Comparison of ENCODE assay signal across 8 mouse cellular contexts in genomic region chr4:129286683-129287471, GRCm38 (mm10). TPM values are rescaled to one million over a fixed set of nuclear protein-coding genes. Genes with fewer than 3 reads are reported as not detected.
DNase-seq lines count a peak whose midpoint lies in the region; ATAC-seq lines count a peak whose summit lies in the region.

No protein-coding gene starts in this region.

- H3K36me3 ChIP-seq in erythroblast, embryonic 14.5 days (ENCODE audit: control insufficient read depth): no peaks in the 10 kb centered on the region
- H3K36me3 ChIP-seq in neural tube, embryonic 11.5 days (ENCODE audit: control insufficient read depth, insufficient read depth, low read length): no peaks in the 10 kb centered on the region

- intact Hi-C loops in gastrocnemius, postnatal 14 days (cut with DNase I; ENCODE audit: low total_unique reads): no loop called here

- H3K9me3 ChIP-seq in erythroblast, embryonic 14.5 days (ENCODE audit: control insufficient read depth, low read length): no peaks in the 10 kb centered on the region
- H3K9me3 ChIP-seq in neural tube, embryonic 11.5 days (ENCODE audit: control insufficient read depth, low read length): no peaks in the 10 kb centered on the region

- H3K4me2 ChIP-seq in neural tube, embryonic 11.5 days (ENCODE audit: low read depth): peak overlapping the region; percentile 93

- H3K4me1 ChIP-seq in erythroblast, embryonic 14.5 days (ENCODE audit: control insufficient read depth): peaks cover 9% of the 10 kb centered on the region
- H3K4me1 ChIP-seq in neural tube, embryonic 11.5 days (ENCODE audit: control insufficient read depth, insufficient read depth, low read length): peaks cover 11% of the 10 kb centered on the region; the same call in 1 of the 2 replicates

- 4% methylated on average over 28 of the region's 28 CpGs for WGBS in neural tube, embryonic 11.5 days

- 0 out of 2 replicates have a peak overlapping the region, but pooled peaks have one; percentile 35 for H3K27ac ChIP-seq in neural tube, embryonic 11.5 days (ENCODE audit: low read depth, low read length)

- DNase-seq in NIH3T3 (ENCODE audit: low read depth): peak; percentile 78
- DNase-seq in gastrocnemius, postnatal 14 days: peak; percentile 71
- DNase-seq in kidney, postnatal 4 days: peak; percentile 38 to 61
- peak; percentile 26 for DNase-seq in neural tube, embryonic 11.5 days (ENCODE audit: low spot score)
- DNase-seq in spleen, postnatal 4 days (ENCODE audit: low spot score in 2 of 2): no peak

- H3K27me3 ChIP-seq in erythroblast, embryonic 14.5 days (ENCODE audit: control insufficient read depth): peaks cover 63% of the 10 kb centered on the region
- peaks cover 12% of the 10 kb centered on the region for H3K27me3 ChIP-seq in neural tube, embryonic 11.5 days (ENCODE audit: control insufficient read depth, insufficient read depth, low read length)

- H3K4me3 ChIP-seq in erythroblast, embryonic 14.5 days (replicated peaks): peak overlapping the region; percentile 31
- H3K4me3 ChIP-seq in neural tube, embryonic 11.5 days (ENCODE audit: low read depth, low read length): peak overlapping the region; percentile 45

- H3K9ac ChIP-seq in neural tube, embryonic 11.5 days (ENCODE audit: low read length): peak overlapping the region; percentile 58

- ATAC-seq in erythroblast, adult 5-6 weeks (replicated peaks; ENCODE audit: low FRiP score, poor library complexity, severe bottlenecking): no peak
- 0 out of 2 replicates have a peak, but pooled peaks have one; percentile 27 for ATAC-seq in neural tube, embryonic 11.5 days (ENCODE audit: insufficient read depth, low FRiP score, low TSS enrichment)
- no peak for ATAC-seq in erythroid progenitor cell, adult 5-6 weeks (replicated peaks; ENCODE audit: low FRiP score, poor library complexity, severe bottlenecking)

RNA-seq across cellular contexts. Expression of gene Sync, which starts 0.5 kb away (rescaled TPM):
- not detected in 2 replicates for polyA plus RNA-seq in erythroblast, embryonic 14.5 days (2012)
- not detected in 2 replicates for total RNA-seq in erythroblast, adult 5-6 weeks (2015; ENCODE audit: low replicate concordance)
- total RNA-seq in erythroblast, adult 5-6 weeks (2017; ENCODE audit: low replicate concordance): 0.56 TPM in 1 of 2 replicates, not detected in the other
- total RNA-seq in gastrocnemius, postnatal 14 days (2021): 10 to 100 TPM; 50.0 to 63.6 TPM
- polyA plus RNA-seq in neural tube, embryonic 11.5 days (2014; fragmentation: Nextera tagmentation; extraction: Ambion mirVana): 1.3 and 1.6 TPM in 2 replicates
- total RNA-seq in erythroid progenitor cell, adult 5-6 weeks (2015; ENCODE audit: low replicate concordance): not detected in 2 replicates
- not detected in 2 replicates for total RNA-seq in erythroid progenitor cell, adult 5-6 weeks (2017; ENCODE audit: low replicate concordance)

RNA-seq across cellular contexts. Expression of gene C77080, which starts 25.7 kb away (rescaled TPM):
- polyA plus RNA-seq in erythroblast, embryonic 14.5 days (2012): 0.09 and 0.12 TPM in 2 replicates
- total RNA-seq in erythroblast, adult 5-6 weeks (2015; ENCODE audit: low replicate concordance): not detected in 2 replicates
- total RNA-seq in erythroblast, adult 5-6 weeks (2017; ENCODE audit: low replicate concordance): not detected in 2 replicates
- total RNA-seq in gastrocnemius, postnatal 14 days (2021): 1 to 10 TPM; 2.3 to 2.5 TPM
- polyA plus RNA-seq in neural tube, embryonic 11.5 days (2014; fragmentation: Nextera tagmentation; extraction: Ambion mirVana): 3.9 and 4.3 TPM in 2 replicates
- not detected in 2 replicates for total RNA-seq in erythroid progenitor cell, adult 5-6 weeks (2015; ENCODE audit: low replicate concordance)
- not detected in 2 replicates for total RNA-seq in erythroid progenitor cell, adult 5-6 weeks (2017; ENCODE audit: low replicate concordance)

RNA-seq across cellular contexts. Expression of gene Rbbp4, which starts 48.3 kb away (rescaled TPM):
- 5.4 and 8.0 TPM in 2 replicates for polyA plus RNA-seq in erythroblast, embryonic 14.5 days (2012)
- 60.2 and 64.6 TPM in 2 replicates for total RNA-seq in erythroblast, adult 5-6 weeks (2015; ENCODE audit: low replicate concordance)
- 61.6 and 122 TPM in 2 replicates for total RNA-seq in erythroblast, adult 5-6 weeks (2017; ENCODE audit: low replicate concordance)
- 10 to 100 TPM; 66.0 to 67.2 TPM for total RNA-seq in gastrocnemius, postnatal 14 days (2021)
- polyA plus RNA-seq in neural tube, embryonic 11.5 days (2014; fragmentation: Nextera tagmentation; extraction: Ambion mirVana): 483 and 511 TPM in 2 replicates
- total RNA-seq in erythroid progenitor cell, adult 5-6 weeks (2015; ENCODE audit: low replicate concordance): 177 and 270 TPM in 2 replicates
- total RNA-seq in erythroid progenitor cell, adult 5-6 weeks (2017; ENCODE audit: low replicate concordance): 159 and 296 TPM in 2 replicates

RNA-seq across cellular contexts. Expression of gene Zbtb8os, which starts 48.6 kb away (rescaled TPM):
- polyA plus RNA-seq in erythroblast, embryonic 14.5 days (2012): 0.10 and 0.29 TPM in 2 replicates
- total RNA-seq in erythroblast, adult 5-6 weeks (2015; ENCODE audit: low replicate concordance): 6.9 and 14.8 TPM in 2 replicates
- total RNA-seq in erythroblast, adult 5-6 weeks (2017; ENCODE audit: low replicate concordance): 4.9 and 19.1 TPM in 2 replicates
- total RNA-seq in gastrocnemius, postnatal 14 days (2021): 10 to 100 TPM; 24.0 to 25.1 TPM
- 36.7 and 42.4 TPM in 2 replicates for polyA plus RNA-seq in neural tube, embryonic 11.5 days (2014; fragmentation: Nextera tagmentation; extraction: Ambion mirVana)
- 11.5 and 16.8 TPM in 2 replicates for total RNA-seq in erythroid progenitor cell, adult 5-6 weeks (2015; ENCODE audit: low replicate concordance)
- 16.3 and 23.0 TPM in 2 replicates for total RNA-seq in erythroid progenitor cell, adult 5-6 weeks (2017; ENCODE audit: low replicate concordance)

Comparison
In these comparisons a context has a peak if more than half of its experiments do, and no peak if none do; other contexts are left out.
1. DNase-seq: peak in NIH3T3 (single experiment), gastrocnemius, postnatal 14 days (single experiment), kidney, postnatal 4 days (2 of 2) and neural tube, embryonic 11.5 days (single experiment); none in spleen, postnatal 4 days (0 of 2).
2. RNA of gene Sync, which starts 0.5 kb away (total RNA-seq): 50.0 to 63.6 TPM in gastrocnemius, postnatal 14 days; 0.56 TPM in erythroblast, adult 5-6 weeks and not detected in erythroid progenitor cell, adult 5-6 weeks; every median in the first group is over 10 times any median in the second.